Mouse (Mus musculus): ENCODE results near the gene Bbx. TPM values are rescaled to one million over a fixed set of nuclear protein-coding genes. Genes with fewer than 3 reads are reported as not detected.
A peak's percentile ranks its signal among the peaks of the same experiment; 100 is the strongest.

The Bbx gene
- polyA plus RNA-seq, 1 experiment: 7.2 TPM

GRCm38 (mm10) chr16:50383541-50383940 is 48.6 kb downstream of the Bbx start:
- no peak for TF ChIP-seq POLR2A (IDR thresholded peaks at IDR 0.05; ENCODE audit: control insufficient read depth, extremely low read depth, insufficient read depth, low read length, poor library complexity)
- no peak for TF ChIP-seq CTCF (IDR thresholded peaks at IDR 0.05; ENCODE audit: borderline replicate concordance, control insufficient read depth, extremely low read depth, insufficient read depth, low read length, poor library complexity)
- no peak overlapping the region for H3K27ac ChIP-seq (ENCODE audit: control insufficient read depth, insufficient read depth, low read length)
- H3K4me1 ChIP-seq (replicated peaks; ENCODE audit: control insufficient read depth, insufficient read depth, low read length): no peaks in the 10 kb centered on the region
- no peaks in the 10 kb centered on the region for H3K27me3 ChIP-seq (ENCODE audit: control insufficient read depth, insufficient read depth, low read length)
- 84% methylated on average over 8 of the region's 8 CpGs for whole genome bisulfite sequencing
- no peak overlapping the region for H3K4me3 ChIP-seq (ENCODE audit: control insufficient read depth, insufficient read depth, low read length)
- H3K36me3 ChIP-seq (ENCODE audit: control insufficient read depth, insufficient read depth, low read length): no peaks in the 10 kb centered on the region
- DNase-seq: no peak

DNA sequence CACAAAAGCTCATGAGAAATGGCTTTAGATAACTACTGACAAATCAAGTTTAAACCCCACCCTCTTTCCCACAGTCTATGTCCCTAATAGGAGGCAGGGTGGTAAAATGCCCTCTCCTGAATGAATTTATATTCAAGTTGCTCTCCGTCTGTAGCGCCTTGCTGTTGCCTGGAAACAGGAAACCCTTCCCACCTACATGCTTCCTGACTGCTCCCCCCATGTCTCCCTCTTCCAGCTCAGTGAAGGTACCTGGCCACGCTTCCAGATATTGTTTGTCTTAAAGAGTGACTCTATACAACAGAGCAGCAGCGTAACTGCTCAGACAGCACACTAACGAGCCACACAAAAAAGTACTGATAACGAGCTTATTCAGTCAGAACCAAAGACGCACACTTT is 50.8 kb downstream of the Bbx start:
- Histone ChIP-seq H3K4me1 (replicated peaks; ENCODE audit: control insufficient read depth, insufficient read depth, low read length) (no peaks in the 10 kb centered on the region), H3K4me3 (ENCODE audit: control insufficient read depth, insufficient read depth, low read length) (no peak overlapping the region), H3K27ac (ENCODE audit: control insufficient read depth, insufficient read depth, low read length) (no peak overlapping the region), H3K27me3 (ENCODE audit: control insufficient read depth, insufficient read depth, low read length) (no peaks in the 10 kb centered on the region), H3K36me3 (ENCODE audit: control insufficient read depth, insufficient read depth, low read length) (no peaks in the 10 kb centered on the region)
- TF ChIP-seq CTCF (IDR thresholded peaks at IDR 0.05; ENCODE audit: borderline replicate concordance, control insufficient read depth, extremely low read depth, insufficient read depth, low read length, poor library complexity) (no peak), POLR2A (IDR thresholded peaks at IDR 0.05; ENCODE audit: control insufficient read depth, extremely low read depth, insufficient read depth, low read length, poor library complexity) (no peak)
- WGBS: 83% methylated on average over 7 of the region's 7 CpGs
- no peak for DNase-seq

DNA sequence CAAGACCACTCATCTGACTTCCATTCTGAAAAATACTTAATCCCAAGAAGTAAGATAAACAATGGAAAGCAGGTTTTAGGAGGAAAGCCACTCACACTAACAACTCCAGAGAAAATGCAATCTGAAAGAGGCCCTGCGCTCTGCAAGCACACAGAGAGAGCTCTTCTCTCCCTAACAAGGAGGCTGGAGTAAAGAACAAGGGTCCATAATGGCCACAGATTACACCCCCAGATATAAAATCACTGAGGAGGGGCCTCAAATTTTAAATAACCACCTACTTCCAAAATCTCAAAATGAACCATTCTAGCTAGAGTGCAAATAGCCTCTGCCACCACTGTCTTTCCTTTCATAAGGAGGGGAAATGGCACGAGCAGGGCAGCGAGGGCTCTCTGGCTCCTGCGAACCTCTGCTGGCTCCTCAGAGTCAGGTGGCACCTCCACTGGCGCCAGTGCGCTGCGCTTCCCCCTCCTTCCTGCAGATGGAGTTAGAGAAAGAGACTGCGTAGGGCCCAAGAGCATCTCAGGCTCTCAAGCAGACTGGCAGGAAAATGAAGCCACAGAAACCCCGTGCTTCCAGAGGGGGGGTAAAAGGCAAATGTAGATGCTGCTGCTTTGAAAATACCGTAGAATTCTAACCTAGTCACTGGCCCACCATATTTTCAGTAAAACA is 51.4 kb downstream of the Bbx start:
- peak; percentile 82 for DNase-seq
- H3K4me3 ChIP-seq (ENCODE audit: control insufficient read depth, insufficient read depth, low read length): no peak overlapping the region
- TF ChIP-seq CTCF (IDR thresholded peaks at IDR 0.05; ENCODE audit: borderline replicate concordance, control insufficient read depth, extremely low read depth, insufficient read depth, low read length, poor library complexity) (peak; percentile 70; the same call in 1 of the 2 replicates), POLR2A (IDR thresholded peaks at IDR 0.05; ENCODE audit: control insufficient read depth, extremely low read depth, insufficient read depth, low read length, poor library complexity) (no peak)
- no peaks in the 10 kb centered on the region for H3K36me3 ChIP-seq (ENCODE audit: control insufficient read depth, insufficient read depth, low read length)
- 34% methylated on average over 10 of the region's 10 CpGs for WGBS
- no peak overlapping the region for H3K27ac ChIP-seq (ENCODE audit: control insufficient read depth, insufficient read depth, low read length)
- no peaks in the 10 kb centered on the region for H3K4me1 ChIP-seq (replicated peaks; ENCODE audit: control insufficient read depth, insufficient read depth, low read length)
- H3K27me3 ChIP-seq (ENCODE audit: control insufficient read depth, insufficient read depth, low read length): no peaks in the 10 kb centered on the region

- no peak for DNase-seq
- WGBS: 93% methylated on average over 7 of the region's 7 CpGs
- H3K4me3 ChIP-seq (ENCODE audit: control insufficient read depth, insufficient read depth, low read length): no peak overlapping the region
These were observed 52.0 kb downstream of the Bbx start for GRCm38 (mm10) chr16:50380232-50380631.

DNA sequence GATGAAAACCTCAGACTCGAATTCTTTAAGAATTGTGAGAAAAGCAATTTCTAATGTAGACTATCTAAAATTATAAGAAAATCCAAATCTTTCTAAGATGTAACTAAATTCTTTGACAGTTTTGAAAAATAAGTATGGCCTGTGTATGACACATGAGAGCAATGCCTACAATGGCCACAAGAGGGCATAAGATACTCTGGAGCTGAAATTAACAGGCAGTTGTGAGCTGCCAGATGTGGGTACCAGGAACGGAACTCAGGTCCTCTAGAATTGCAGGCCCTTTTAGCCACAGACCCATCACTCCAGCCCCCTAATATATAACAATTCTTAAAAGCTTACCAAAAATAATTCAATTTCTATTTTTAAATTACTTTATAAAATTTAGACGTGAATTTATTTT is 57.6 kb downstream of the Bbx start:
- H3K36me3 ChIP-seq (ENCODE audit: control insufficient read depth, insufficient read depth, low read length): no peaks in the 10 kb centered on the region
- H3K4me3 ChIP-seq (ENCODE audit: control insufficient read depth, insufficient read depth, low read length): no peak overlapping the region
- peak; percentile 64 for DNase-seq
- WGBS: 86% methylated on average over 3 of the region's 3 CpGs
- H3K4me1 ChIP-seq (replicated peaks; ENCODE audit: control insufficient read depth, insufficient read depth, low read length): peaks cover 2% of the 10 kb centered on the region
- H3K27me3 ChIP-seq (ENCODE audit: control insufficient read depth, insufficient read depth, low read length): no peaks in the 10 kb centered on the region
- H3K27ac ChIP-seq (ENCODE audit: control insufficient read depth, insufficient read depth, low read length): no peak overlapping the region
- no peak for TF ChIP-seq CTCF (IDR thresholded peaks at IDR 0.05; ENCODE audit: borderline replicate concordance, control insufficient read depth, extremely low read depth, insufficient read depth, low read length, poor library complexity)

More at GRCm38 (mm10) chr16:50380232-50380631, 52.0 kb downstream of the Bbx start:
- Histone ChIP-seq H3K27me3 (ENCODE audit: control insufficient read depth, insufficient read depth, low read length) (no peaks in the 10 kb centered on the region), H3K27ac (ENCODE audit: control insufficient read depth, insufficient read depth, low read length) (no peak overlapping the region), H3K36me3 (ENCODE audit: control insufficient read depth, insufficient read depth, low read length) (no peaks in the 10 kb centered on the region), H3K4me1 (replicated peaks; ENCODE audit: control insufficient read depth, insufficient read depth, low read length) (no peaks in the 10 kb centered on the region)
- TF ChIP-seq CTCF (IDR thresholded peaks at IDR 0.05; ENCODE audit: borderline replicate concordance, control insufficient read depth, extremely low read depth, insufficient read depth, low read length, poor library complexity): no peak
- no peak for TF ChIP-seq POLR2A (IDR thresholded peaks at IDR 0.05; ENCODE audit: control insufficient read depth, extremely low read depth, insufficient read depth, low read length, poor library complexity)

DNA sequence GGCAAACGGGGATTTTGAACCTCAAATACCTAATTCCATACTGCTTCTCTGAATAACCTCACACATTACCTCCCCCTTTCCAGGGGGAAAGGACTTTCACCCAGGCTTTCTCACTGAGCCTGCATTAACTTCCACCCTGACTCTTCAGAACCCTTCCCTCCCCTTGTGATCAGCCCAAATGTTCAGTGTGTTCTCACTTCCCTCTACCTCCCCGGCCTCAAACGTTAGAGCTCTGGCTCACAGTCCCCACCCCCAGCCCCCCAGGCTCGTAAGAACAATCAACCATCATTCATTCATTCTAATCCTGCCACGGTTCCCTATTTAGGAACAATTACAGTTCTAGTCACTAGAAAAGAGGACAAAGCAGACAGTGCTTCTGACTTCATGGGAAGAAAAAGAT is 58.5 kb downstream of the Bbx start:
- WGBS: 55% methylated on average over 5 of the region's 5 CpGs
- no peak overlapping the region for H3K27ac ChIP-seq (ENCODE audit: control insufficient read depth, insufficient read depth, low read length)
- H3K4me1 ChIP-seq (replicated peaks; ENCODE audit: control insufficient read depth, insufficient read depth, low read length): peaks cover 2% of the 10 kb centered on the region
- H3K36me3 ChIP-seq (ENCODE audit: control insufficient read depth, insufficient read depth, low read length): no peaks in the 10 kb centered on the region
- H3K27me3 ChIP-seq (ENCODE audit: control insufficient read depth, insufficient read depth, low read length): no peaks in the 10 kb centered on the region
- DNase-seq: no peak
- H3K4me3 ChIP-seq (ENCODE audit: control insufficient read depth, insufficient read depth, low read length): no peak overlapping the region
- no peak for TF ChIP-seq POLR2A (IDR thresholded peaks at IDR 0.05; ENCODE audit: control insufficient read depth, extremely low read depth, insufficient read depth, low read length, poor library complexity)
- no peak for TF ChIP-seq CTCF (IDR thresholded peaks at IDR 0.05; ENCODE audit: borderline replicate concordance, control insufficient read depth, extremely low read depth, insufficient read depth, low read length, poor library complexity)

- WGBS: 3% methylated on average over 2 of the region's 2 CpGs
- no peak for TF ChIP-seq CTCF (IDR thresholded peaks at IDR 0.05; ENCODE audit: borderline replicate concordance, control insufficient read depth, extremely low read depth, insufficient read depth, low read length, poor library complexity)
- TF ChIP-seq POLR2A (IDR thresholded peaks at IDR 0.05; ENCODE audit: control insufficient read depth, extremely low read depth, insufficient read depth, low read length, poor library complexity): no peak
- Histone ChIP-seq H3K4me3 (ENCODE audit: control insufficient read depth, insufficient read depth, low read length) (no peak overlapping the region), H3K27ac (ENCODE audit: control insufficient read depth, insufficient read depth, low read length) (no peak overlapping the region), H3K27me3 (ENCODE audit: control insufficient read depth, insufficient read depth, low read length) (no peaks in the 10 kb centered on the region), H3K36me3 (ENCODE audit: control insufficient read depth, insufficient read depth, low read length) (no peaks in the 10 kb centered on the region), H3K4me1 (replicated peaks; ENCODE audit: control insufficient read depth, insufficient read depth, low read length) (peaks cover 2% of the 10 kb centered on the region)
- DNase-seq: peak; percentile 50
These were observed 59.6 kb downstream of the Bbx start for GRCm38 (mm10) chr16:50372543-50372942.
